Mouse (Mus musculus) mouse trophoblast stem cell (cell line): ENCODE measurements around the gene Sult1c2.
"Not testable (repeated sequence)": the region's sequence is repeated elsewhere in the genome, so short reads cannot be mapped to it uniquely, and the experiment has no call there.

ENCODE experiments used
- in situ Hi-C, 2 experiments: fragments of 300-500 bp; cut with MseI, MboI; formaldehyde crosslinking; loops; 2 replicates in 1 of 2; 3 replicates in 1 of 2; pipeline ENCODE4 v1.15.1; 2025

The Sult1c2 gene

DNA sequence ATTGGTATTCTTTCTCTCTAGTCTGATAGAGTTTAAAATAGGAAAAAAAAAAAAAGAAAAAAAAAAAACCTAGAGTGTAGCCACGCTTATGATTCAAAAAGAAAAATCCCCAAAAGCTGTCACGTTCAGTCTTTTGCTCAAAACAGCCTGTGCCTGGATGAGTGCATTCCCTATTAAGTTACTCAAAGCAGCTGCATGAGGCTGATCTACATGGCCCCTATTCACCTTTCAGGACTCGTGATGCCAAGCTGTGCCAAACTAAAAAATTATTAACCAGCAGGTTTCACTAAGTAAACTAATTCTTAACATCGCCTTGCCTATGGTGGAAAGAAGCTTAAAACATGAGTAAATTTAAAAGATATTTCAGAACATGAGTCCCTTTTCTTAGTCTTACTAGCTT is at the start of gene Sult1c2:
Gene Sult1c2 (minus strand): TSS at position 134 of the 400 bp plus-strand sequence.
- in situ Hi-C loops: no loop called here

DNA sequence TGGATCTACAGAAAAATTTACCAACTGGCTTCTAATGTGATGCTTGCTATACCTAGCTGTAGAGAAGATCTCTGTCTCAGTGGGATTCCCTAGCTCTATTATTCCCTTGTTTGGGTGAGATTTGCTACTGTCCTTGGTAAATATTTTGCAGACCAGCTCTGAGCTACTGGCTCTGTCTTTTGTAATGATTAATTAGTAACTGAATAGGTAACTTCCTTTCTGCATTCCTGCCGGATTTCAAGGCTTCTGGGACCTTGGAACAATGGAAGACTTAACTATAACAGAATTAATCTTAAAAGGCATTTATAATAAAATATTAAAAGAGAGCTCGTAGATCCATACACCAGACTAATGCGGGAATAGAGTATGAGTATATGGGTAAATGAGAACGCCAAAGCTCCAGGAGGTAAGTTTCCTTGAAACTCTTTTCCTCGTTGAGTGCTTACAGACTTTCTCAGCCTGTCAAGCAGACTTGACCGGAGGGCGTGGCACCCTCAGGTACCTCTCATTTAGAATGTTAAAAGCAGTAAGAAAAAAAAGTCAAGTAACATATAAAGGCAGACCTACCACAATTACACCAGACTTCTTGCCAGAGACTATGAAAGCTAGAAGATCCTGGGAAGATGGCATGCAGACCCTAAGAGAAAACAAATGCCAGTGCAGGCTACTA is 33.0 kb upstream of the Sult1c2 start:
- in situ Hi-C loops: not testable (repeated sequence)

DNA sequence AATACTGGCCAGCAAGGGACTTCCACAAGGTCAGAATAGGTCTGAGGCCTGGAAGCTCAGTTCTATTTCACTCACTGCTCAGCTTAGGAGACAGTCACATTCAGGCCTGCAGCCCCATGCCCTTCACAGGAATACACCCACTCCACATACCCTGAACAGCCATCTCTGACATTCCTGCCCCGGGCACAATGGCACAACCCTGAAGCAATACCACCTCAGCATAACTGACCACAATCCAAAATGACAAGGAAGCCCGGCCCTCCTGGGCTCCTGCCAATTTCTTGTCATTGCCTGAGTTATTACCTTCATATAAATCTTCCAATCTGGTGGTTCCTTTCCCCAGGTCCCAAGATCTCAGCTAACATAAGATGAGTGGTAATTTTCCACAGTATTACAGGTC is 28.3 kb upstream of the Sult1c2 start:
- in situ Hi-C loops: no loop called here

DNA sequence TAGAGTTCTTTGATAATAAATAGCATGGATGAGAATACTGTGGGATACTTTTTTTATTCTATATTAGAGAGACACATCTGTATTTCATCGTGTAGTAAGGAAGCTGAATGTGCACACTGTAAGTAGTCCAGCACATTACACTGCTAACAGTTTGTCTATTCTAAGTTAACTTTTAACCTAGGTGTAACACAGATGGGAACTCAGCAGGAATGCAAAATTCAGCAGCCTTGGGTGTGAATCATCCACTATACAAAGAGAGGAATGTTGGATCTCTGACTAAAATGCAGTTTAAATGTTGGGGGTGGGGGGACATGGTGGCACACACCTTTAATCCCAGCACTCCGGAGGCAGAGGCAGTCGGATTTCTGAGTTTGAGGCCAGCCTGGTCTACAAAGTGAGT is 26.1 kb upstream of the Sult1c2 start:
- in situ Hi-C loops: no loop called here

DNA sequence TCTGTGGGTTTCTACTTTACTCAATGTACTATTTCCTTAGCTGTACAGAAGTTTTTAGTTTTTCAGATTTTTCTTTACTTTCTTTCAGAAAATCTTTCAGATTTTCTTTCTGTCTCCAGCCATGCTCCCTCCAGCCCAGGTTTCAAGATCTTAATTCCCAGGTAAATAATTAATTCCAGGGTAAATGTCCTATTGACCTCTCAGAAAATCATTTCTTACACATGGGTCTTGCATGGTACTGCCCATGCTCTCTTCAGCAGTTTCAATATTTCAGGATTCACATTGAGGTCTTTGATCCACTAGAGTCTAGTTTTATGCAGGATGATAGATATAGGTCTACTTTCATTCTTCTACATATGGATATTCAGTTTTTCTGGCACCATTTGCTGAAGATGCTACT is 23.8 kb upstream of the Sult1c2 start:
- in situ Hi-C loops: no loop called here

DNA sequence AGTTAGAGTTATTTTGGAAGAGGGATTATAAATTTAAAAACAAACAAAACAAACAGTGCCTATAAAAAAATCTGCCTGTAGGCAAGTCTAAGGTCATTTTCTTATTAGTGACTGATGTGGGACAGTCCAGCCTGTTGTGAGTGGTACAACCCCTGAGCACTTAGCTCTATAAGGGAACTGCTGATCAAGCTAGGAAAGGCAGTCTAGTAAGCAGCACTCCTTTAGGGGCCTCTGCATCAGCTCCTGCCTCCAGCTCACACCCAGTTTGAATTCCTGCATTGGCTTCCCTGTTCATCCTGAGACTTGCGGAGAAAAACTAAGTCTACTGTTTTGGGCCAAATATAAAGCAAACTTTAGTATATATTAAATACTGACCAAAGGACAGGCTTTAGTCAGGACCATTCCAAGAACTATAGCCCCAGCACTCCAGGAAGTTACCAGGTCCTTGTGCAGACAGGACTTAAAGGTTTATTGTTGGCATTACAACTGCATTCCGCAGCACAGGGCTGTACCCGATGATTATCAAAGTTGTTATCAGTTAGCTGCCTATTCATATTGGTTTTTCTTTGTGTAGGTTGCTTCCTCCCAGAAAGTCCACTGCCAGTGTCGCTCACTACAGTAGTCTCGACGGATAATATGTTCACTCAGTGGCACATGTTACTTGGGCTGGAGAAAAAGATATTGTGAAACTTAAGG is 19.3 kb upstream of the Sult1c2 start:
- in situ Hi-C loops: no loop called here

DNA sequence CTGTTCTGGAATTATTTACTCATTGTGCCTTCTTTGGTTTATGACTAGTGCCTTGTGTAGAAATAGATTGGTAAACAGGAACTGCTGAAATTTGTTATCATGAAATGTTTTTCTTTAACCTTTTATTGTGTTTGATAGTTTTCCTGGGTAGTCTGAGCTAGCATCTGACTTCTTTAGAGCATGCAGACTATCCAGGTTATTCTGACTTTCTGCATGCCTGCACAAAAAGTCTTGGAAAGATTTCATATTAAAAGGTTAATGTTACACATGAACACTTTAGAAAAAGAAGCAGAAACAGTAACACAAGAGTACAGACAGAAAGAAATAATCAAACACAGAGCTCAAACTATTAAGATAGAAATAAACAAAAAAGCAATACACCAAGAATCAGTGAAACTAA is 14.4 kb upstream of the Sult1c2 start:
- in situ Hi-C loops: no loop called here

DNA sequence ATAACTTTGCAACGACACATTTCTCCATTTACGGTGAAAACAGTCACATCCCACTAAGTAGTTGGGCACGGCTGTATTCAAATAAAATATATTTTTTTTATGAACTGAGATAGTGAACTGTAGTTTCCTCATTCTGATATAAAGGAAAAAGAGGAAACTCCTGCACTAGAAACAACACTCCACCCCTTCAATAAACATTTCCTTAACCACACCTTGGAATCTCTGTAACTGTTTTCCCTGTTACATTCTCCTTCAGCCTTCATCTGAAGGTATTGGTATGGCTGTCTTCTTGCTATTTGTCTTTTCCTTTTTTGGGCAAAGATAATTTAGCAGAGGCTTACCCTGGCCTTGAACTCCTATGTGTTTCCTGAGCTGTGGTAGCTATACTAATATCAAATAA is 8.9 kb upstream of the Sult1c2 start:
- in situ Hi-C loops: no loop called here

DNA sequence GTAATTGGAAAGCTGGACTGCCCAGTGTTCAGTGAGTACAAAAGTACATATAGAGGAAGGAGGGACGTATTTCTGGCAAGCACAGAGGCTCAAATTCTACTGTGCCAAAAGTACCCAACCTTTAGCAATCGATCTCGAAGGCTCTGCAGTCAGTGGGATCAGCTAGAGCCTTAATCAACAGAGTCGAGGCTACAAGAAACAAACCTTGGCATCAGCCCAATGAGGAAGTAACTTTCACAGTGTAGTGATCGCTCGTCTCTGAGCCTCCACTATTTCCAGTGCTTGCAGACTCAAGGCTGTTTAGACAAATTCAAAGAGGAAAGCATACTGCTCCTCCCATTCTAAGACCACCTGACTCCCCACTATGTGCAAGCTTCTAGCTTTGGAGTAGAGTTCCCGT is 343 bp downstream of the Sult1c2 start:
- in situ Hi-C loops: no loop called here

DNA sequence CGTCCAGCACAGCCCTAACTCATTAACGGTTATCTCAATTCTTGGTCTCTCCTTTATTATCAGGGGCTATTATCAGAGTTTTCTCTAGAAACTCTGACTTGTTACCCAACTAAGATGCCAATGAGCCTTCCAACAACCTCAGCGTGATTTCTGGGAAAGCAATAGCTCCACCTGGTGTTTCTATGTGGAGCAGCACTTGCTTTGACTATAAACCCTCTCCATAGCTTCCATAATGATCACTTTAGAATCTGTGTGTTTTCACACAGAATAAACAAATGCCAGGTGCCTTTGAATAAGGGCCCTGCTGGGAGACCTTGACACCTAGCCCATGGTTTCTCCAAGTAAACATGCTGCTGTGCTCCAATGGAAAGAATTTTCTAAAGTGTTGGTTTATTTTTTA is 12.8 kb downstream of the Sult1c2 start:
- in situ Hi-C loops: no loop called here

DNA sequence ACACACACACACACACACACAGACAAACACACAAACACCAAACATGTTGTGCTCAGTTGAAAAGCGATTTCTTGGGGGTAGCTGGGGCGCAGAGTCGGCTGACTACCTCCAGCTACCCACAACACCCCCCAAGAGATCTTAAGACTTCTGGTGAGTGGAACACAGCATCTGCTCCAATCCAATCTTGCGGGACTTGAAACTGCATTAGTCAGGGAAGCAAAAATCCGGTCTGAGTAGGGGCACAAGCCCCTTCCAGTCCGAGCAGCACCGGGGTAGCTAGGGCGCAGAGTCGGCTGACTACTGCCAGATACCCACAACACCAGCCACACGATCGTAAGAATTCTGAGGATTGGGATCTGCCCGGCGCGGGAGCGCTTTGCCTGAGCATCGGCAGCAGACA is 42.2 kb downstream of the Sult1c2 start:
- in situ Hi-C loops: not testable (repeated sequence)

DNA sequence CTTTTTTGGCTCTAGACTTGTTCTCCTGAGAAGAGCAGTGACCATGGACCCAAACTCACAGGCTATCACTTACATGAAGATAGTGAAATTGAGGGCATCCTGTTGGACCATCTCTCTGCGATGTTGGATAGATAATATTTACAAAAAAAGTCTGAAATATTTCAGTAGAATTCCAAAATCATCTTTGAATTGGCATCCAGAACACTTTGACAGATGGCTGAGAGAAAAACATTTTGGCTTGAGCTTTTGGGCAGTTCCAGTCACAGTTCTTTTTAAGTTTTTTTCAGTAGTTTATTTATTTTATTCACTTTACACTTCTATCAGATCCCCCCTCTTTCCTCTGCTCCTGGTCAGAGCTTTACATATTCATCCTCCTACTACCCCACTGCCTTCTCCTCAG is 62.8 kb downstream of the Sult1c2 start:
- in situ Hi-C loops: no loop called here
